Mouse (Mus musculus): ENCODE results near the gene Adamts4. TPM values are rescaled to one million over a fixed set of nuclear protein-coding genes. Genes with fewer than 3 reads are reported as not detected.
A peak's percentile ranks its signal among the peaks of the same experiment; 100 is the strongest.

The Adamts4 gene
- polyA plus RNA-seq, 1 experiment from 2014 or later, result 4.6 TPM

DNA sequence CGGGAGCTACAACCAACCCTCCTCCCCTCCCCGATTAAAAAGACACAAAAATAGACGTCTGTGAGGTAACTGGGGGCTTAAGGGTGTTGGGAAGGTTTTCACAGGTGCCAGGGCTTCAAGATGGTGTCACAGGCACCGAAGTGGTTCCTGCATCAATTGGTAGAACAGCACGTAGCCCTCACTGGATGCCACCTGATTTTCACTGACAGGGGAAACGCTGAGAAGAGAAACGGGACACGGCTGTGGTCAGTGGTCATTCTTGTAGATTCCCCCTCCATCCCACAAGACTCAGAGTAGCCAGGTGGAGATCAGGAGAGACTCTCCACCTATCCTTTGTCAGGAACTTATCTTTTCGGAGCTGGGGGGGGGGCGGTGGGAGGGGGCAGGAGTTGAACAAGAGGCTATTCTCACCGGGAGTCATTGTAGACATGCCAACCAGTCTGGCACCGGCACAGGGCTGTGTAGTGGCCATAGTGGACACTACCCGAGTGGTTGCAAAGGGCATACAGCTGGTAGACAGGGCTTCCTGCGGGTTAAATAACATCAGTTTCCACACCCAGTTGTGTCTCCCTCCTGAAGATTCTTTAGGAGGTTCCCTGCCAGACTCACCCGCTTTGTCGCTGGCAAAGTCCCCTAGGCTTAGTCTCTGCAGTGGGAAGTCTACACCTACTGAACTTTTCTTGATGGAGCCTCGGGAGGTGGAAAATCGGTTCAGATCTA, 32.0 kb downstream of the Adamts4 start:
- Histone ChIP-seq H3K4me1 (replicated peaks; ENCODE audit: control insufficient read depth, insufficient read depth, low read length) (peaks cover 9% of the 10 kb centered on the region), H3K27me3 (ENCODE audit: control insufficient read depth, insufficient read depth, low read length) (no peaks in the 10 kb centered on the region), H3K27ac (ENCODE audit: low read depth, low read length) (no peak overlapping the region), H3K4me2 (replicated peaks; ENCODE audit: low read depth, low read length) (no peak overlapping the region), H3K9me3 (ENCODE audit: control insufficient read depth, low read length) (no peaks in the 10 kb centered on the region), H3K4me3 (ENCODE audit: low read depth, low read length) (no peak overlapping the region), H3K9ac (ENCODE audit: low read depth, low read length) (no peak overlapping the region), H3K36me3 (ENCODE audit: control insufficient read depth, insufficient read depth, low read length) (peaks cover 8% of the 10 kb centered on the region; the same call in 1 of the 2 replicates)
- ATAC-seq (ENCODE audit: low FRiP score) (no peak), DNase-seq (ENCODE audit: low spot score) (no peak)
- 83% methylated on average over 18 of the region's 18 CpGs for WGBS

DNA sequence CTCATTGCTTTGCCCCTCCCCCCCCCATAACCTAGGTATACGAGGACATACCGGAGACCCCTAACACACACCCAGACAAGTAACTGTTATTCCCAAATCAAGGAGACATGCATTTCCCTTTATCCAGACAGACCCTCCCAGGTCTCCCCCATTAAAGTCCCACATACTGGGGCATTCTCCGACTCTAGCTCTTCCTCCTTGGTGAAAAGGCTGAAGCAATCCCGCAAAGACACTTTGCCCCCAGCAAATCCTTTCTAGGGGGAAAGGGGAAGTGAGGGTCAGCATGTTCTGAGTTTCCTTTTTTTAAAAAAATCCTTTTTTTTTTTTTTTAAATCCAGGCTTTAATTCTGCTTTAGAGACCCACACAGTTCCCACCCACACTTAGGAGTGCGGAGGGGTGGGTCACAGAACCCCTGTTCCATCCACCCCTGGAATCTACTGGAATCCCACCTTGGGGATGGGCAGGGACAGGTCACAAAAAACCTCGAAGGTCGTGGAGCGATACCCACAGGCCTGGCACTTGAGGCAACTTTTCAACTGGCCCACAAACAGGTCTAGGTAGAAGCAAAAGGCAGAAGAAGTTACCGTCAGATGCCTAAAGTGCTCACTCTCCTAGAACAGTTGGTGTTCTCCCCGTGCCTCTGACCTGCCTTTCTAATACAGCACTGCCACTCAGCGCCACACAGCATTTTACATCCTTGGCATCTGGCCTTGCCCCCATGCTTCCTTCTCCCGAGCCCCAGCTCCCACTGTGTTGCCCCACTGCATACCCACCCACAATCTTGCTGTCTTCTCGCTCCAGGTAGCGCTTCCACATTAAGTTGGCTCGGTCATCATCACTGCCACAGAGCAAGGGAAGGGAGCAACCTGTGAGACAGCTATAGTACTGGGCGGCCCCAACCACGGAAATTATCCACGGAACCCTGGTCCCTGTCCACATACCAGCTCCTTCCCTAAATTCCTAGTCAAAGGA, 33.3 kb downstream of the Adamts4 start:
- H3K4me2 ChIP-seq (replicated peaks; ENCODE audit: low read depth, low read length), result no peak overlapping the region
- no peak overlapping the region for H3K4me3 ChIP-seq (ENCODE audit: low read depth, low read length)
- H3K9me3 ChIP-seq (ENCODE audit: control insufficient read depth, low read length), result no peaks in the 10 kb centered on the region
- H3K4me1 ChIP-seq (replicated peaks; ENCODE audit: control insufficient read depth, insufficient read depth, low read length), result peaks cover 9% of the 10 kb centered on the region
- 0 out of 2 replicates have a peak, but pooled peaks cover 2% of the 10 kb centered on the region for H3K36me3 ChIP-seq (ENCODE audit: control insufficient read depth, insufficient read depth, low read length)
- H3K27ac ChIP-seq (ENCODE audit: low read depth, low read length), result no peak overlapping the region
- DNase-seq (ENCODE audit: low spot score), result no peak
- 92% methylated on average over 18 of the region's 18 CpGs for WGBS
- no peaks in the 10 kb centered on the region for H3K27me3 ChIP-seq (ENCODE audit: control insufficient read depth, insufficient read depth, low read length)
- ATAC-seq (ENCODE audit: low FRiP score), result no peak
- no peak overlapping the region for H3K9ac ChIP-seq (ENCODE audit: low read depth, low read length)

DNA sequence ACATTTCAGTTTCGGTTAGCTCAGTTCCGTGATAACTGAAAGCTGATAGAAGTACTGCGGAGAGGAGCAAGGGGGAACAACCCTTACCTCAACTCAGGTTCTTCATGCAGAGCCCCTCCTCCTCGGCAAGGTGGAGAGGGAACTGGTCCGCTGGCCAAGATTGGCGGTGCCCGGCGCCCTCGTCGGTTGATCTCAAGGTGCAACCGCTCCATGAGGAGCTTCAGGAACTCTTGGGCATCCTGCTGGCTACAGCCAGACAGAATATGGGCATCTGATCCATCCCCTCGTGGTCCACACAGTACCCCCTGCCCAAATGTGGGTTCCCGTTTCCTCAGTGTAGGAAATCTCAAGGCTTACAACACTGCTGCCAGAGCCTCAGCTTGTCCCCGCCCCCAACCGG, 34.3 kb downstream of the Adamts4 start:
- 92% methylated on average over 15 of the region's 15 CpGs for WGBS

DNA sequence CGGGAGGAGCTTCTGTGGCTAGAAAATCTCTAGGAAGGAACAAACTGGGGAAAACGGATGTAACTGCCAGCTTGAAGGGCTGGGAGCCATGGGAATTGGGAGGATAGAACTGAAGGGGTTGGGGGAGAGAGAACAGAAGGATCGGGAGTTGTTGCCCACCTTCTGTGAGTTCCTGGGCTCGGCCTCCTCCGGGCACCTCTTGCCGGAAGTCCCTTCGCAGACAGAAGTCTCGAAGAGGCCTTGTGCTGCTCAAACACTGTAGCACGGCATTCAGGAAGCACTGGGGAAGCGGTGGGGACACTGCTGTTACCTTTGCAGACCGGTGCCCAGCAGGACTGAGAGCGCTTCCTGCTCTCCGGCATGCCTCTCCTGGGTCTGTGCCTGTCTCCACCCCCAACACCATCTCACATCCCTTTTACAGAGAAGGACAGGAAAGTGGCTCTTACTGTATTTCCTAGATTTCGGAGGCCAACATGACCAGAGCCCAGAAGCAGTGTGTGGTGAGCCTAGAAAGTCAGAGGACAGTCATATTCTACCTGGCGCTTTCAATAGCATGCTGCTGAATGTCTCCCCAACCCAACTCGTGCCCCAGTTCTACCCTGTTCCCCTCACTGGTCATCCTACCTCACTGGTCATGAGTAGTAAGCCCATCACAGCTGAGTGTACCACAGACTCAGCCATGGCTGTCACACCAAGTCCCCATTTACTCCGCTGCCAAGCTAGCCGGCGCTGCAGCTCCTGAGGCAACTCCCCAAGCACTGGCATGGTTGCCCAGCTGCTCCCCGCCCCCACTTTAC, 35.1 kb downstream of the Adamts4 start:
- Histone ChIP-seq H3K27ac (ENCODE audit: low read depth, low read length) (no peak overlapping the region), H3K9ac (ENCODE audit: low read depth, low read length) (no peak overlapping the region), H3K9me3 (ENCODE audit: control insufficient read depth, low read length) (no peaks in the 10 kb centered on the region), H3K4me2 (replicated peaks; ENCODE audit: low read depth, low read length) (no peak overlapping the region), H3K4me1 (replicated peaks; ENCODE audit: control insufficient read depth, insufficient read depth, low read length) (peaks cover 3% of the 10 kb centered on the region), H3K36me3 (ENCODE audit: control insufficient read depth, insufficient read depth, low read length) (0 out of 2 replicates have a peak, but pooled peaks cover 2% of the 10 kb centered on the region), H3K4me3 (ENCODE audit: low read depth, low read length) (no peak overlapping the region), H3K27me3 (ENCODE audit: control insufficient read depth, insufficient read depth, low read length) (no peaks in the 10 kb centered on the region)
- ATAC-seq (ENCODE audit: low FRiP score) (no peak), DNase-seq (ENCODE audit: low spot score) (no peak)
- WGBS, result 92% methylated on average over 20 of the region's 20 CpGs

More for the DNA sequence above, 34.3 kb downstream of the Adamts4 start:
- Histone ChIP-seq H3K9me3 (ENCODE audit: control insufficient read depth, low read length) (no peaks in the 10 kb centered on the region), H3K9ac (ENCODE audit: low read depth, low read length) (no peak overlapping the region), H3K4me2 (replicated peaks; ENCODE audit: low read depth, low read length) (no peak overlapping the region), H3K36me3 (ENCODE audit: control insufficient read depth, insufficient read depth, low read length) (0 out of 2 replicates have a peak, but pooled peaks cover 2% of the 10 kb centered on the region), H3K4me3 (ENCODE audit: low read depth, low read length) (no peak overlapping the region), H3K27me3 (ENCODE audit: control insufficient read depth, insufficient read depth, low read length) (no peaks in the 10 kb centered on the region), H3K4me1 (replicated peaks; ENCODE audit: control insufficient read depth, insufficient read depth, low read length) (peaks cover 9% of the 10 kb centered on the region), H3K27ac (ENCODE audit: low read depth, low read length) (no peak overlapping the region)
- DNase-seq (ENCODE audit: low spot score), result no peak
- ATAC-seq (ENCODE audit: low FRiP score), result no peak

DNA sequence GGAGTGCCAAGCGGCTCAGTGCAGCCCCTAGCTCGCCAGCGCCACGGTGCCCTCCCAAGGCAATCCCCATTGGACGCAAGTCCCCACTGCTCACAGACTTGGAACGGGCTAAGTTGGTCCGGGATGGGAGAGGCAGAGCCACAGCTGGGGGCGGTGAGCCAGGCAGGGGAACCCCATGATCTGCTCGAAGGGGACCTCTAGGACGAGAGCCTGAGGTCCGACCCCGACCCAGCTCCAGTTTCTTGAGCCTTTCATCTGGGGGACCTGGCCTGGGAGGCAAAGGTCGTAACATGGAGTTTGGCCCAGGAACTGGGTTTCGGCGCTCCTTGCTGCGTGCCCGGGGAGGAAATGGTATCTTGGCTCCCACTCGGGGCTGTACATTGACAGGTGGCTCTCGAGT, 36.3 kb downstream of the Adamts4 start:
- Histone ChIP-seq H3K9ac (ENCODE audit: low read depth, low read length) (no peak overlapping the region), H3K4me3 (ENCODE audit: low read depth, low read length) (peak overlapping the region; percentile 94), H3K36me3 (ENCODE audit: control insufficient read depth, insufficient read depth, low read length) (0 out of 2 replicates have a peak, but pooled peaks cover 2% of the 10 kb centered on the region)

DNA sequence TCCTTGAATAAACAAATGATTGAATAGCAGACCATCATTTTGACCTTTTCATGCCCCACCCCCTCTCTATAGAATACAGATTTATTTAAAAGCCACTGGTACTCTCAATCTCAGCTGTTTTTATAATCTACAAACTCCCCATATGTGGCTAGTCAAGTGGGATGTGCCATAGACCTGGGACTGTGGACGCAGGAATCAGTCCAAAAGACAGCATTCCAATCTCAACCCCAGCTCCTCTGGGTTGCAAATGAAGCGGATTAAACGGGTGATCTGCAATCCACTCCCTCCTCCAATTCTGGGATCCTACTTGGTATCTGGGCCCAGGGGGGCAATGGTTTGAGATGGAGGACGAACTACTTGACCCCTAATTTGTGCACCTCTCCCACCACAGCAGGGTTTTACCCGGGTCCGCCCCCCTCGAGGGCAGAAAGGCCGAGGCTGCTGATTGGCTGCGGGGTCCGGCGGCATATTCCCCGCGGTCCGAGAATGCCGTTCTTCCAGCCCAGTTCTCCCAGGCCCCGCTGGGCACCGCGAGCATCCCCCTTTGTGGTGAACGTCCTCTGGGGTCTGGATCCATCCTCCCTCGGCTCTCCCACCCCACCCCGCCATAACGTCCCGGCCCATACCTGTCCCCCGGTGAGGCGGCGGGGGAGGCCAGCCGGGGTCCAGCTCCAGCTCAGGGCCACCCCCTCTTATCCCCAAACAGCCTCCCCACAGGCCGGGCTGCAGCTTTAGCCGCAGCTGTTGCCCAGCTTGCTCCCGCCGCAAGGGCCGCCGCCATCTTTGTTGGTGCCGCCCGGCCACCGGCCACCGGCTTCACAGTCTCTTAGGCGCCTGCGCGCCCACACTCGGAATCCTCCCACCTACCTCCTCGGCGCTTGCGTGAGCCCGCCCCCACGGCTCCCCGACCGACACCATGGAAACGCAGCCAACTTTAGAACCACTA, 37.2 kb downstream of the Adamts4 start, which contains the start of gene Usp21:
Gene Usp21, minus strand, starts transcription at position 856 of the 946 bp plus-strand sequence.
- under 1% methylated on average over 45 of the region's 49 CpGs for WGBS
- no peaks in the 10 kb centered on the region for H3K27me3 ChIP-seq (ENCODE audit: control insufficient read depth, insufficient read depth, low read length)
- 0 out of 2 replicates have a peak, but pooled peaks cover 2% of the 10 kb centered on the region for H3K36me3 ChIP-seq (ENCODE audit: control insufficient read depth, insufficient read depth, low read length)
- H3K4me1 ChIP-seq (replicated peaks; ENCODE audit: control insufficient read depth, insufficient read depth, low read length), result peaks cover 3% of the 10 kb centered on the region; the same call in 1 of the 2 replicates
- H3K4me2 ChIP-seq (replicated peaks; ENCODE audit: low read depth, low read length), result peak within 1 kb of the TSS; percentile 69
- peak within 1 kb of the TSS; percentile 94 for H3K4me3 ChIP-seq (ENCODE audit: low read depth, low read length)
- ATAC-seq (ENCODE audit: low FRiP score) (peak; percentile 96), DNase-seq (ENCODE audit: low spot score) (peak; percentile 94)
- H3K27ac ChIP-seq (ENCODE audit: low read depth, low read length), result peak within 1 kb of the TSS; percentile 96
- H3K9me3 ChIP-seq (ENCODE audit: control insufficient read depth, low read length), result no peaks in the 10 kb centered on the region
- H3K9ac ChIP-seq (ENCODE audit: low read depth, low read length), result peak within 1 kb of the TSS; percentile 99

More for the DNA sequence above, 36.3 kb downstream of the Adamts4 start:
- no peaks in the 10 kb centered on the region for H3K27me3 ChIP-seq (ENCODE audit: control insufficient read depth, insufficient read depth, low read length)
- H3K4me2 ChIP-seq (replicated peaks; ENCODE audit: low read depth, low read length), result no peak overlapping the region
- DNase-seq (ENCODE audit: low spot score) (no peak), ATAC-seq (ENCODE audit: low FRiP score) (no peak)
- H3K27ac ChIP-seq (ENCODE audit: low read depth, low read length), result no peak overlapping the region
- no peaks in the 10 kb centered on the region for H3K9me3 ChIP-seq (ENCODE audit: control insufficient read depth, low read length)
- H3K4me1 ChIP-seq (replicated peaks; ENCODE audit: control insufficient read depth, insufficient read depth, low read length), result peaks cover 3% of the 10 kb centered on the region; the same call in 1 of the 2 replicates
- WGBS, result 91% methylated on average over 19 of the region's 19 CpGs

DNA sequence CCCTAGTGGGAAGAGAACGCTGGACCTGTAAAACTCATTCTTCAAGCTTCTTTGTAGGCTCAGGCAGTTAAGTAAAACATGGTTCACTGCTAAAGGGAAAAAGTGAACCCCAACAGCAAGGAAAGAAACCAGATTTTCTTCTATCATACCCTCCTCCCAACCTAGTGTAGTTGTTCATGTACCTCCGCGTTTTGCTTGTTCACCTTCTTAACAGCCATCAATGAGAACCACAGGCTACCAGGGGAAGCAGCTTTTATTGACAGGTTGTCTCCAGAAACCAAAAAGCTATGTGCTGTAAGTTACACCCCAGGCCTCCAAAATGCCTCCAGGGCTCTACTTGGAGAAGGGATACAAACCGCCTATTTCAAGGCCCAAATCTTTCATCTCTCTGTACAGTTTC, 38.1 kb downstream of the Adamts4 start:
- Histone ChIP-seq H3K9ac (ENCODE audit: low read depth, low read length) (no peak overlapping the region), H3K4me2 (replicated peaks; ENCODE audit: low read depth, low read length) (no peak overlapping the region; the same call in 1 of the 2 replicates), H3K27ac (ENCODE audit: low read depth, low read length) (no peak overlapping the region), H3K9me3 (ENCODE audit: control insufficient read depth, low read length) (no peaks in the 10 kb centered on the region), H3K4me1 (replicated peaks; ENCODE audit: control insufficient read depth, insufficient read depth, low read length) (peaks cover 3% of the 10 kb centered on the region; the same call in 1 of the 2 replicates), H3K27me3 (ENCODE audit: control insufficient read depth, insufficient read depth, low read length) (no peaks in the 10 kb centered on the region), H3K36me3 (ENCODE audit: control insufficient read depth, insufficient read depth, low read length) (0 out of 2 replicates have a peak, but pooled peaks cover 2% of the 10 kb centered on the region), H3K4me3 (ENCODE audit: low read depth, low read length) (peak overlapping the region; percentile 94; the same call in 1 of the 2 replicates)
- DNase-seq (ENCODE audit: low spot score) (no peak), ATAC-seq (ENCODE audit: low FRiP score) (peak; percentile 1; the same call in 1 of the 2 replicates)
- WGBS, result 68% methylated on average over 4 of the region's 4 CpGs

All from hindbrain, embryonic 11.5 days (tissue).